Mouse (Mus musculus): ENCODE measurements at regions not wholly inside any gene's neighbourhood (a gene's known extent, or its start where the extent isn't known, plus 50 kb on each side); places are given as distances from the start of the nearest gene placed in this dataset.

- H3K4me2 ChIP-seq (ENCODE audit: insufficient read depth, low read depth, poor library complexity, severe bottlenecking): no peak overlapping the region
- in situ Hi-C loops (cut with MboI; ENCODE audit: low pct_ligation_motif_present, low pct_unique_long_range_greater_than_20kb, low sequenced_read_pairs): no loop called here
- TF ChIP-seq POLR2AphosphoS2 (IDR thresholded peaks at IDR 0.05; ENCODE audit: low read depth, low read length) (no peak), UBTF (IDR thresholded peaks at IDR 0.05; ENCODE audit: low read depth, low read length) (no peak), ELF1 (IDR thresholded peaks at IDR 0.05; ENCODE audit: low read depth, low read length) (no peak), RAD21 (IDR thresholded peaks at IDR 0.05; ENCODE audit: low read depth, low read length) (no peak), TBP (conservative IDR thresholded peaks at IDR 0.05; ENCODE audit: low read depth, low read length) (no peak), HCFC1 (IDR thresholded peaks at IDR 0.05; ENCODE audit: low read depth, low read length) (no peak), MAZ (IDR thresholded peaks at IDR 0.05; ENCODE audit: low read depth, low read length) (no peak)
- H3K4me3 ChIP-seq (replicated peaks in 1 of 3; ENCODE audit: low read depth in 2 of 3, low read length in 2 of 3, poor library complexity in 1 of 3): no peak overlapping the region
- dilution Hi-C loops (cut with MboI; ENCODE audit: extremely low pct_ligation_motif_present, extremely low pct_unique_long_range_greater_than_20kb, low sequenced_read_pairs): no loop called here
- DNase-seq (ENCODE audit: extremely low read depth): no peak
- H3K9me3 ChIP-seq (replicated peaks; ENCODE audit: low read length): no peaks in the 10 kb centered on the region
- no peak overlapping the region for H3K9ac ChIP-seq (ENCODE audit: insufficient read depth, low read depth)
- H3K27ac ChIP-seq (ENCODE audit: insufficient read depth, low read depth): no peak overlapping the region
- no peaks in the 10 kb centered on the region for H3K27me3 ChIP-seq (replicated peaks)
- no peaks in the 10 kb centered on the region for H3K79me2 ChIP-seq (replicated peaks; ENCODE audit: control insufficient read depth, extremely low read depth, insufficient read depth, poor library complexity, severe bottlenecking)
- peaks cover 5 to 29% of the 10 kb centered on the region in 2 experiments; a peak in 3 of 4 replicates for H3K4me1 ChIP-seq (ENCODE audit: control insufficient read depth in 1 of 2, insufficient read depth in 2 of 2)
- peaks cover 45 to 83% of the 10 kb centered on the region in 2 experiments for H3K36me3 ChIP-seq (replicated peaks in 1 of 2; ENCODE audit: control insufficient read depth in 1 of 2, insufficient read depth in 1 of 2, low read length in 1 of 2)
These were observed 148.5 kb upstream of the Cdkn2b start for GRCm38 (mm10) chr4:89459346-89459666.

GRCm38 (mm10) chr4:89458628-89459345 is 147.9 kb upstream of the Cdkn2b start:
- in situ Hi-C loops (cut with MboI; ENCODE audit: low pct_ligation_motif_present, low pct_unique_long_range_greater_than_20kb, low sequenced_read_pairs) (no loop called here), dilution Hi-C loops (cut with MboI; ENCODE audit: extremely low pct_ligation_motif_present, extremely low pct_unique_long_range_greater_than_20kb, low sequenced_read_pairs) (no loop called here)
- H3K79me2 ChIP-seq (replicated peaks; ENCODE audit: control insufficient read depth, extremely low read depth, insufficient read depth, poor library complexity, severe bottlenecking): no peaks in the 10 kb centered on the region
- no peaks in the 10 kb centered on the region for H3K27me3 ChIP-seq (replicated peaks)
- H3K4me3 ChIP-seq (replicated peaks in 1 of 3; ENCODE audit: low read depth in 2 of 3, low read length in 2 of 3, poor library complexity in 1 of 3): no peak overlapping the region
- no peak overlapping the region for H3K4me2 ChIP-seq (ENCODE audit: insufficient read depth, low read depth, poor library complexity, severe bottlenecking)
- no peak overlapping the region for H3K27ac ChIP-seq (ENCODE audit: insufficient read depth, low read depth)
- H3K4me1 ChIP-seq (ENCODE audit: control insufficient read depth in 1 of 2, insufficient read depth in 2 of 2): peaks cover 5 to 29% of the 10 kb centered on the region in 2 experiments; a peak in 3 of 4 replicates
- H3K36me3 ChIP-seq (replicated peaks in 1 of 2; ENCODE audit: control insufficient read depth in 1 of 2, insufficient read depth in 1 of 2, low read length in 1 of 2): peaks cover 45 to 84% of the 10 kb centered on the region in 2 experiments
- no peaks in the 10 kb centered on the region for H3K9me3 ChIP-seq (replicated peaks; ENCODE audit: low read length)
- DNase-seq (ENCODE audit: extremely low read depth): no peak
- no peak overlapping the region for H3K9ac ChIP-seq (ENCODE audit: insufficient read depth, low read depth)
- no peak for TF ChIP-seq GABPA (IDR thresholded peaks at IDR 0.05; ENCODE audit: insufficient replicate concordance, low read depth, low read length)
- TF ChIP-seq USF2 (conservative IDR thresholded peaks at IDR 0.05; ENCODE audit: low read depth, low read length): no peak
- TF ChIP-seq MAX (IDR thresholded peaks at IDR 0.05; ENCODE audit: low read length): no peak
- TF ChIP-seq UBTF (IDR thresholded peaks at IDR 0.05; ENCODE audit: low read depth, low read length): no peak
- TF ChIP-seq CHD2 (IDR thresholded peaks at IDR 0.05; ENCODE audit: low read length): no peak
- no peak for TF ChIP-seq MYC (IDR thresholded peaks at IDR 0.05; ENCODE audit: low read depth, low read length)

- Histone ChIP-seq H3K9ac (ENCODE audit: insufficient read depth, low read depth) (no peak overlapping the region), H3K79me2 (replicated peaks; ENCODE audit: control insufficient read depth, extremely low read depth, insufficient read depth, poor library complexity, severe bottlenecking) (no peaks in the 10 kb centered on the region), H3K9me3 (replicated peaks; ENCODE audit: low read length) (no peaks in the 10 kb centered on the region), H3K27me3 (replicated peaks) (no peaks in the 10 kb centered on the region), H3K36me3 (replicated peaks in 1 of 2; ENCODE audit: control insufficient read depth in 1 of 2, insufficient read depth in 1 of 2, low read length in 1 of 2) (peaks cover 48 to 84% of the 10 kb centered on the region in 2 experiments), H3K4me2 (ENCODE audit: insufficient read depth, low read depth, poor library complexity, severe bottlenecking) (no peak overlapping the region), H3K27ac (ENCODE audit: insufficient read depth, low read depth) (no peak overlapping the region), H3K4me1 (ENCODE audit: control insufficient read depth in 1 of 2, insufficient read depth in 2 of 2) (peaks cover 5 to 25% of the 10 kb centered on the region in 2 experiments; a peak in 3 of 4 replicates), H3K4me3 (replicated peaks in 1 of 3; ENCODE audit: low read depth in 2 of 3, low read length in 2 of 3, poor library complexity in 1 of 3) (no peak overlapping the region)
- DNase-seq (ENCODE audit: extremely low read depth): no peak
- TF ChIP-seq MXI1 (IDR thresholded peaks at IDR 0.05; ENCODE audit: low read depth, low read length): no peak
- TF ChIP-seq IRF4 (IDR thresholded peaks at IDR 0.05; ENCODE audit: low read depth, low read length): no peak
- no peak for TF ChIP-seq TCF12 (IDR thresholded peaks at IDR 0.05; ENCODE audit: low read depth, low read length)
- no peak for TF ChIP-seq HCFC1 (IDR thresholded peaks at IDR 0.05; ENCODE audit: low read depth, low read length)
- TF ChIP-seq JUND (conservative IDR thresholded peaks at IDR 0.05; ENCODE audit: low read depth, low read length): no peak
- TF ChIP-seq KAT2A (IDR thresholded peaks at IDR 0.05; ENCODE audit: insufficient replicate concordance, low read length): no peak
- TF ChIP-seq CTCF (conservative IDR thresholded peaks at IDR 0.05 in 1 of 2, IDR thresholded peaks at IDR 0.05 in 1 of 2; ENCODE audit: low read depth in 2 of 2, low read length in 2 of 2): no peak
- TF ChIP-seq USF2 (conservative IDR thresholded peaks at IDR 0.05; ENCODE audit: low read depth, low read length): no peak
- no peak for TF ChIP-seq ZC3H11A (IDR thresholded peaks at IDR 0.05; ENCODE audit: low read depth, low read length)
- TF ChIP-seq E2F4 (IDR thresholded peaks at IDR 0.05; ENCODE audit: insufficient replicate concordance, low read depth, low read length): no peak
- TF ChIP-seq CHD1 (IDR thresholded peaks at IDR 0.05; ENCODE audit: low read depth, low read length): no peak
- dilution Hi-C loops (cut with MboI; ENCODE audit: extremely low pct_ligation_motif_present, extremely low pct_unique_long_range_greater_than_20kb, low sequenced_read_pairs): no loop called here
- in situ Hi-C loops (cut with MboI; ENCODE audit: low pct_ligation_motif_present, low pct_unique_long_range_greater_than_20kb, low sequenced_read_pairs): no loop called here
These were observed 147.0 kb upstream of the Cdkn2b start for GRCm38 (mm10) chr4:89457861-89458260.
